Mouse (Mus musculus): ENCODE results near the gene Cisd1.

Cisd1 gene

DNA sequence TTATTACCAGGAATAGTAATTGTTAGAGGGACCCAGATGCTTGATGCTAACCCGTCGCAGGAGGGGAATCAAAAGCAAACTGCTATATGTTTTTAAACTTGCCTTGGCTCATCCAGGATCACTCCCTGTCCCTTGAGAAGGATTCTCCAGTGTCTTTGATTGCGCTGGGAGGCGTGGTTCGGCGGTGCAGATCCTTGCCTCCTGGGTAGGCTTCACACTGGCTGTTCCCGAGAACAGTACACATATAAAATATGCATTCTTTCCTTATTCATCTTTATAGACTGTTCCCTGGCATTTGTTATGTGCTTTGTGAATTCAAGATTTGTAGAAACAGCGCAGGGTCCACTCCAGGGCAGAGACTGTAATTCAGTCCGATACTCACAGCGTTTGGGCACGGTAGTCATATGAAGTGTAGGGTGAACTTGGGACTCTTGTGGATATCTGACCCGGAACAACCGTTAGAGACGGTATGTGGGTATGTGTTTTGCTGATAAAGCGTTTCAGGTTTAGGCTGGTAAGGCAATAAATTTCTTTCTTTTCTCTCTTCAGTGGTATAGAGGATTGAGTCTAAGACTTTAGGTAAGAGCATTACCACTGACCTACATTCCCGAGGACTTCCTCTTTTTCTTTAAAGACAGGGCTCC is 4.0 kb upstream of the Cisd1 start:
- no peak for DNase-seq (ENCODE audit: low spot score)

DNA sequence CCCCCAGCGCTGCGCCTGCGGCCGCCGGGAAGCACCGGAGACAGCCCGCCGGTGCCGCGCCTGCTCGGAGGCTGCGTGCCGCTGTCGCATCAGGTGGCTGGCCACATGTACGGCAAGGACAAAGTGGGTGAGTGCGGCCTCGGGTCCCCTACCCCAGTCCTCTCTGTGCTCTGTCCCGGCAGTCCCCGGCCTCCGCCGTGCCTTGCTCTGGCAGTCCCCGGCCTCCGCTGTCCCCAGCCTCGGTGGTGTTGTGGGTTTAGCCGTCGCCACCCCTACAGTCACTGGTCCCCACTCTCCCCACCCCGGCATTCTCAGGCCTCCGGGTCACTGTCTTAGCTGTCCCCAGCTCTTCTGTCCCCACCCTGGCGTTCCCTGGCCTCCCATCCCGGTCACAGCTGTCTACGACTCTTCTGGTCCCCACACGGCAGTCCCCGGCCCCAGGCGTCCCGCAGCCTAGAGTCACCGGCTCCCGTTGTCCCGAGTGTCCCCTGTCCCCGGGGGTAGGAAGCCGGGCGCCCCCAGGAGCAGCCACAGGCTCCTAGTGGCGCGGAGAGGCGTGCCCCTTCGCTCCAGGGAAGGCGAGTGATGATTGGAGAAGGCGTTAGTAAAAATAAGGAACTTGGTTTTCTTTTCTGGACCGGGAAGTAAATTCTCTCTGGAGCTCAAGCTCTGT is 3.3 kb upstream of the Cisd1 start:
- peak; percentile 49 for DNase-seq (ENCODE audit: low spot score)

DNA sequence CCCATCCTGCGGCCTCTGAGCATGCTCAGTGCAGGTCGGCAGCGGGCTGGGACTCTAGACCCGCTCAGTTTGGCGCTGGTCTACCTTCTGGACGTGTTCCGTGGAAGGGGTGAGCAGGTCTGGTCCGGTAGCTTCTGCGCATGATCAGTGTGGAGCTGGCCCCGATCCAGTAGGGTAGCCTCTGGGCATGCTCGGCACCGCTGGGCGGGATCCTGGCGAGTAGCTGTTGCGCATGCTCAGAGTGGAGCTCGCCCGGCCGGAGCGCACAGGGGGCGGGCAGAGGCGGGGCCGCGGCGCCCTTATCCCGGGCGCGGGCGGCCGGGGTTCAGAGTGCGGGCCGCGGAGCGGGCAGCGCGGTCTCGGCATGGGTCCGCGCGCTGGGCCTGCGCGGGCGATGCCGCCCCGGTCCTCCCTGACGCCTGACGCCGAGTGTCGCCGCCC is 2.8 kb upstream of the Cisd1 start, which contains the start of gene Ipmk:
TSS of gene Ipmk (plus strand) at position 255 of the 441 bp plus-strand sequence.
- peak; percentile 99 for DNase-seq (ENCODE audit: low spot score)

DNA sequence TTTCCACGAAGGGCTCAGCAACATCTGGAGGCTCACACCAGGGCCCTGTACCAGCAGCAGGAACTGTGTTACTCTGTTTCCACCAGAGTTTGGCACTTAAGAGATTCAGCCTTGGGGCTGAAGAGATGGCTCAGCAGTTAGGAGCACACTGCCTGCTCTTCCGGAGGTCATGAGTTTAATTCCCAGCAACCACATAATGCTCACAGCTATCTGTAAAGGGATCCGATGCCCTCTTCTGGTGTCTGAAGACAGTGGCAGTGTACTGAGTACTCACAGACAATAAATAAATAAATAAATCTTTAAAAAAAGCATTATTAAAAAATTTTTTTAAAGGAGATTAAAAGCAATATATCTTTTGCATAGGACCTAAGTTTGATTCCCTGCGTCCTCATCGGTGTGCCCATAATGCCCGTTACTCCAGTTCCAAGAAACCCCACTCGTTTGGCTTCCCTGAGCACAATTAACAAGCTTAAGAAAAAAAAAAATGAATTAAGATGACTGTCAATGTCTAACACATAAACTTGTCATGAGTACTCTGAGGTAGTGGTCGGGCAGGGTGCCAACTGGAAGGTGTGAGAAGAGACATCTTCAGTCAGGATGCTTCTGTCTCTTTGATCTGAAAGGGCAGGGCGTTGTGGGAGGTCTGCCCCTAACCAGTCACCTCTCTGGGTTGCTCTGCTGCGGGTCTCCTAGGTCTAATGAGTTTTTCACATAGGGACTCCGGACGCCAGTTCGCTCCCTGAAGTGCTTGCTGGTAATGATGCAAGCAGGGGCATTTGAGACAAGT is 2.2 kb upstream of the Cisd1 start:
- no peak for DNase-seq (ENCODE audit: low spot score)

DNA sequence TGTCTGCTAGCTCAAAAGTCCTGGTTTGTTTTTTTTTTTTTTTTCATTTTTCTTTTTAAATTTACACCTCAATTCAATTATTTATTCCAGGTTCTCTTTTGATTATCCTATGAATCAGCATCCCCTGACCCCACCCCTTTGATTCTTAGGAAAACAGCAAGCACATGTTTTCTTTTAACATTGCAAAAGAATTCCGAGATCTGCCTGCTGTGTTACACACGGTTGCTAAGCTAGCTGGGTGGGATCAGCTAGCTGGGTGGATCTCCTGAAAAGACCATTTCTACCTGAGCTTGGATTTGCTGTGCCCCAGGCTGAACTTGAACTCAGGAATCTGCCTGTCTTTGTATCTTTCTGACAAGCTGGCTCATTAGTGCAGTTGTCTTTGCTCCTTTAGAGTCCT is 1.4 kb upstream of the Cisd1 start:
- DNase-seq (ENCODE audit: low spot score): no peak

DNA sequence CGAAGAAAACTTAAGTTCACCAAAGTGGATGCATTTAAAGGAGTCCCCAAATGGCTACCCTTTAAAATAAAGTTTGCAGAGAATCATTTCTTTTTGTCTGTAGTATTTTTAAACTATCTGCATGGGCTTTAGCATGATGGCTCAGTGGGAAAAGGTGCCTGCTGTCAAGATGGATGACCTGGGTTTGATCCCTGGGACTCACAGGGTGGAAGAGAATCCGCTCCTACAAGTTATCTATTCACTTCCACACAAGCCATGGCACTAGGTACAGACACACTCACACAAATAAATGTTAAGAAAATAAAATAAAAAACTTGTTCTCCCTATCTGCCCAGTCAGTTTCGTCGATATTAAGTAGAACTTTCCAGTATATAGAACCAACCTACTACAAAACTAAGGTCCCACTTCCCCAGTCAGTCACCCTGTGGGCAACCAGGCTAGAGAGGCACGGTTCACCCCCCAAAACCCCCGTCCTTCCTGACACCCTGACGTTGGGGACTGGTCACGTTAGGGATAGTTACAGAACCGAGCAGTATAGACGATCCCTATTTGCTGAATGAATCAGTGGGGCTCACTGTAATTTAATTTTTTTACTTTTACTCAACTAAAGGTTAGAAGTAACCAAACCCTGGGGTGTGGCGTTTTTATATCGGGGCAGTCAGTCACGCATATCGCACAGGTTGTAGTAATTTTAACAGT is 1.0 kb downstream of the Cisd1 start:
- no peak for DNase-seq (ENCODE audit: low spot score)

DNA sequence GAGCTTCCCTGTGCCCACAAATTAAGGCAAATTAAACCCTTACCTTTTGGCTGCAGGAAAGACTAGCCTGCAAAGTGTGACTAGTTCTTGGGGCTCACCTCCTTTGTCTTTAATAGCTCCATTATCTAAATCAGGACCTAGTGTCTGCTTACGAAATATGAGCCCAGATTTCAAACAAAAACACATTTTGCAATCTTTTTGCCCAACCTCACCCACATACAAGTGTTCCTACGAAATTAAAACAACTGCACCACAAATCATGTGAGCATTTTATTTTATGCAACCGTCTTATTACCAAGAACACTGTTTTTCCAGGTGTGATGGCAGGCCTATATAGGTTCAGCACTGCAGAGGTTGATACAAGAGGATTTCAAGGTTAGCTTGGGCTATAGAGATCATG is 1.6 kb downstream of the Cisd1 start:
- no peak for DNase-seq (ENCODE audit: low spot score)

DNA sequence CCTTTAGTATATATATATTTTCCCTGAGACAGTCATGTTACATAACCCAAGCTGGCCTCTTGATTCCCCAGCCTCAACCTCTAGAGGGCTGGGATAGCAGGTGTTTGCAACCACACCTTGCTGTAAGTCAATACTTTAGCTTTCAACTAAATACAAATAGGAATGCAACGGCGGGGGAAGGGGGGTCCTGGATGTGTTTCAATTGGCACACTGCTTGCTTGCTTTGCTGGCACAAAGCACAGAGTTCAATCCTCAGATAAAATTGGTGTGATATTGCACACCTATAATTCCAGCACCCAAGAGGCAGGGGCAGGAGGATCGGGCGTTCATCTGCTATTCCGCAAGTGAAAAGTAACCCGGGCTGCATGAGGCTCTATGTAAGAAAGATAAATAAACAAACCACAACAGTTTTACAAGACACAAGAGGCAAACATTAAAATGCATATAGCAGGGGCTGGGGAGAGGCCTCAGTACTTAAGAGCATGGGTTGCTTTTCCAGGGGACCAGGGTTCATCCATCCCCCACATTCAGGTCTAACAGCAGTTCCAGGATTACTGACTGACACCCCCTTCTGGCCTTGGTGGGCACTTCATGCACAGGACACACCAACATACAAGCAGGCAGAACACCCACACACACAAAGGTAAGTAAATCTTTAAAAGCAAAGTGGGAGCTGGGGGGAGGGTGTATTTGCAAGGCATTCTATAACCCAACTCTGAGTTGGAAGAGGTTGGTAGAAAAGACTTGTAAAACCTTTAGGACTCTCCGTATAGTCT is 2.5 kb downstream of the Cisd1 start:
- DNase-seq (ENCODE audit: low spot score): no peak

DNA sequence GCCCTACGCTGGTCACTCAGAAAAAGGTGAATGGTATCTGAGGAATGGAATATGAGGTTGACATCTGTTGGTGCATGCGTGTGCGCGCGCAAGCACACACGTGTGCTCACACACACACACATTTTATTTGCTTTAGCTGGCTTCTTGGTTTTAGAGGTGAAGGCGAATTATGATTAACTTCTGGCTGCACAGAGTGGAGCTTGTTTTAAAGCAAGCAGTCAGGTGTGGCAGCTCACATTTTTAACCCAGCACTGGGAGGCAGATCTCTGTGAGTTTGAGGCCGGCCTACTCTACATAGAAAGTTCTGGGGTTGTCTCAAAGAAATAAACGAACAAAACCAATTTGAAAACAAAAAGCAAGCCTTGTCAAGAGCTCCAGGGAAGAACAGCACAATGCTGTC is 3.5 kb downstream of the Cisd1 start:
- no peak for DNase-seq (ENCODE audit: low spot score)

DNA sequence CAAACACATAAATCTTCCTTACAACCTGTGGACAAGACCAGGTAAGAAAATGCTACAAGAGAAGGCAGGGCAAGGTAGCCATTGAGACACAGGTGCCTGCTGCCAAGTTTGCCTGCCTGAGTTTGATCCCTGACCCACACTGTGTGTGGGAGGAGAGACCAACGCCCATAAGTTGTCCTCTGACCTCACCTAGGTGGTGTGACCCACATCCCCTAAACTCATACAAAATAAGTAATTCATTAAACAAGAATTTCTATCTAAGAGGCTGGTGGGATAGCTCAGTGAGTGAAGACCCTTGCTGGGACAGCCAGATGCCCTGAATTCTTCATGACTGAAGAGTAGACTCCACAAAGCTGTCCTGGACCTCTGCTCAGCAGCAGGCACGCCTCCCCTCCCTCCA is 4.6 kb downstream of the Cisd1 start:
- DNase-seq (ENCODE audit: low spot score): no peak

DNA sequence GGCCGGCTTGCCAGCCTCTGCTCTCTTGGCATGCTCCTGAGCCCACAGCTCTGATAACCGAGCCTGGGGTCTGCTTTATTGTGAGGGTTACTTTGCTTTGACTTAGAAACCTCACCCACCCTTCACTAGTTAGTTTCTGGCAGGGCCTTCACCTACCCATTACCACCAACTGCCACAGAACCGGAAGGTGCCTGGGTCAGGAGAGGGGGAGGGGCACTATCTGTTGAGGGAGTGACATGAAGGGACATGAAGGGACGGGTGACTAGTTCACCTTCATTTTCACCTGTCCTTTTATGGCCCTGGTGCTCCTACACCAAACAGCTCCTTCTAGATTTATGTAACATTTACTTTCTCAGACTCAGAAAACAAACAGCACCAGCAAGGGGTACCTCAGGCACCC is 5.3 kb downstream of the Cisd1 start:
- no peak for DNase-seq (ENCODE audit: low spot score)

DNA sequence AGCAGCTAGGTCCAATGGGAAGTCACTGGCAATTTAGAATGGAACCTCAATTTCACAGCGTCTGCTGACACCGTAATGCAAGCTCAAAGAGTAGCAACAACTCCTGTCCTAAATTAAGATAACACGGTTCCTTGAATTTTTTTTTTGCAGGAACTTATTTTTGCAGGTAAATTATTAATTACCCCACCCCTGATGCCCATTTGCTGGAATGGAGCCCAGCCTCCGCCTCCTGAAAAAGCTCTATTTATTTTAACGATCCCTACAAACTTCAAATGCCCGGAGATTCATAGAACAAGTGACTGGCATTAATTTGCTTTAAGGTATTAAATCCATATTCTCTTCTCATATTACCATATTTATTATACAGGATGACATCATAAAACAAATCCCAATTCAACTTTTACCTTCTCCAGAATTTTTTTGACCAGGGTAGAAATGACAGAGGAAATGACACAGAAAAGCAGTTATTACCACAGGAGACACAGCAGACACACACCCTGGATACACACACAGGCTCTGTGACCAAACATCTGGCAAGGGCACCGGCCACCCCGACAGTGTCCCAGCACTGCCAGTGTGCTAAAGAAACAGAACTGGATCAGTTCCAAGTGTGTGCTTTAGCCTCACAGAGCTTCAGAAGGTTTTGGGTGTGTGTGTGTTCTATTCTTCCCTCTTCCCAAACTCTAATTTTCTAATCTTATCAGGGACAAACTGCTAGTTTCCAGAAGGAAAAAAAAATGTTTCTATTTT is 6.4 kb downstream of the Cisd1 start:
- DNase-seq (ENCODE audit: low spot score): no peak

DNA sequence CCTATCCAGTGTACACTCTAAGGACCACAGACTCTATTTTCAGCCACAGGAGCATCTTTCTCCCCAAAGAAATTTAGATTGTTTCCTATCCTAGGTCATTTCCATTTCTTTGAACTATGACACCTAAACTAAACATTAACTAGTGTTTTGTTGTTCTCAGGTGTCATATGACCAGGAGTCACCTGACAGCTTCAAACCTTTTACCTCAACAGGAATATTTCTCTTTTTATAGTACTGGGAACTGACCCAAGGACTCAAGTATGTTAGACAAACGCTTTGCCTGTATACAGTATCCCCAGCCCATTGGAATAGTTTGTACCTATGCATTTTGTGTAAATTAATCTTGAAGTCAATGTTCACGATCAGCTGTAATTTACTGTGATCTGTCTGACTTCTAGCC is 7.0 kb downstream of the Cisd1 start:
- DNase-seq (ENCODE audit: low spot score): peak; percentile 47

DNA sequence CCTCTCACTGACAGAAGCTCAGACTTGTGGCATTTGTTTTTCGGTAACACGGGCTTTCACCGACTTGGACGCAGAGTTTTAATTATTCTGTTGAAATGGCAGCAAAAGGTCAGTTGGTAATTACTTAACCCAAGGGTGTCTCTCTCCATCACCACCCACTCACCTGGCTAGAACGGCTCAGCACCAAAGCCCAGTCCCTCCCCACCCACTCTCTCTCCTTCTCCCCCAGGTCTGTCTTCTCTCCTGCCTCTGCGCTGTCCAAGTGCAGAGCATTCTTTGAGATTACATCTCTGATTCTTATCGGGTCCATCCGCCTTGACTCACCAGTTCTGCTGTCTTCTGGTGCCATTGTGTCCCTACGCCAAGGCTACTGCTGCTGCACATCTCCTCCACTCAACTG is 11.9 kb downstream of the Cisd1 start:
- DNase-seq (ENCODE audit: low spot score): no peak

DNA sequence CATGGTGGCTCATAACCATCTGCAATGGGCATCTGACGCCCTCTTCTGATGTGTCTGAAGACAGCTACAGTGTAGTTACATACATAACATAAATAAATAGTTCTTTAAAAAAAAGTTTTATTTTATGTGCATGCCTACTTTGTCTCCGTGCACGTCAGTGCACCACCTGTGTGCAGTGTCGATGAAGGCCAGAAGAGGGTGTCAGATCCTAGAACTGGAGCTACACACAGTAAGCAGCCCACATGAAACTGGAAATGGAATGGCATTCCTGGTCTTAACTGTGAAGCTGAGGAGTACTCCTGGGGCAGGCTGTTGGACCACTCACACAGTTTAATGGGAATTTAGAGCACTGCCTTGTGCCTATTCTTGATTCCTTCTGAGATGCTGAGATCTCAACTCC is 12.4 kb downstream of the Cisd1 start:
- DNase-seq (ENCODE audit: low spot score): no peak

DNA sequence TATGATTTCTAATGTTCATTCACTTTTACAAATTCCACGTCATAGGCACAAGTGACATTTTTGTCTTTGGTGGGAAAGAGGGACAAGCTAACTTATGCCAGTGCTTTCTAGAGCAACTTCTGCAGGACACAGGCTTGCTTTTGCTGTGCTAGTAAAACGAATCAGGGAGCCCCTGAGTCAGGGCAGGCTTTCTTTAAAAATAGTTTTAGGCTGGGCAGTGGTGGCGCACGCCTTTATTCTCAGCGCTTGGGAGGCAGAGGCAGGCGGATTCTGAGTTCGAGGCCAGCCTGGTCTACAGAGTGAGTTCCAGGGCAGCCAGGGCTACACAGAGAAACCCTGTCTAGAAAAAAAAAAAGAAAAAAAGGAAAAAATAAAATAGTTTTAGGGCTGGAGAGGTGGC is 12.8 kb downstream of the Cisd1 start:
- DNase-seq (ENCODE audit: low spot score): no peak

DNA sequence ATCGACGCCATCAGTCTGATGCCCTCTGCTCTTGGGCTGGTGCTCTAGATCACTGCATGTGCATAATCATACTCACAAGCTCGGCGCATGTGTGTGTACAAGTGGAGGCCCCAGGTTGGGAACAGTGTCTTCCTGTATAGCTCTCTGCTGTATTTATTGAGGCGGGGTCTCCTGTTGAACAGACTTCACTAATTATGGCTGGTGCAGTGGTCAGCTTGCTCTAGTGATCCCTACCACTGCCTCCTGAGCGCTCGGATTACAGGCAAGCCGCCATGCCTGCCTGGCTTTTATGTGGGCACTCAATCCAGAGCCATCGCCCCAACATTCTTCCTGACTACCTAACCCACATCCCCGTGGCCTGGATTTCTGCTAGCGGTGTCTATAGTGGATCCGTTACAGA is 14.7 kb downstream of the Cisd1 start:
- no peak for DNase-seq (ENCODE audit: low spot score)

DNA sequence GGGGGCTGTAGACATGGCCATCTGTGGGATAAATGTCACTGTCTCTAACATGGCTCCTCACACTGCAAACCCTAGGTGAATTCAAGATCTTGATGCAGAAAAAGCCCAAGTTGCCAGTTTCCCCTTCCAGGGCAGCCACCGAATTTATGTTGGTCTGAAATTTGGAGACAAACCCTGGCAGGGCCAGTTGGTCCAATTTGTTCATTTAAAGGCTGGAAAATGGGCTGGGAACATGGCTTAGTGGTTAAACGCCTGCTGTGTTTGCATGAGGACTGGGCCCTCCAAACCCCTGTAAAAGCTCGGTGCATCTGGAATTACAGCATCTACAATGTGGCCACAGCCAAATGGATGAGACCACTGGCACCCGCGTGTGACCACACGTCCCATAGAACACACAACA is 15.5 kb downstream of the Cisd1 start:
- no peak for DNase-seq (ENCODE audit: low spot score)

DNA sequence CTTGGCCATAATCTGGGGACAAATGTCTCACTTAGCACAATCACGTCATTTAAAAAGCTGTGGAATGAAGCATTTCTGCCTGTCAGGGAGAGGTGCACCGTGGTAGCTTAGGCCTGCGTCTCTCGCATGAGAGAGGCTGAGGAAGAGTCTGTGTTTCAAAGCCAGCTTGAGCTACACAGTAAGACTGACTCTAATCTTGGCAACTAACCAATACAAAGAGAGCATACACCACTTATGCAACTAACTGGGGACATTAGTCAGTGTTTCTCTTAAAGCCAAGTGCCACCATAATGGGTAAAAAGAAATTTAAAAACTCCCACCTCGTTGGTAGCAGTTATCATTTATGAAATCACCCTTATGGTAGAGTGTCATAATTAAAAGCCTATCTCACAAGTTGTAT is 15.9 kb downstream of the Cisd1 start:
- no peak for DNase-seq (ENCODE audit: low spot score)

DNA sequence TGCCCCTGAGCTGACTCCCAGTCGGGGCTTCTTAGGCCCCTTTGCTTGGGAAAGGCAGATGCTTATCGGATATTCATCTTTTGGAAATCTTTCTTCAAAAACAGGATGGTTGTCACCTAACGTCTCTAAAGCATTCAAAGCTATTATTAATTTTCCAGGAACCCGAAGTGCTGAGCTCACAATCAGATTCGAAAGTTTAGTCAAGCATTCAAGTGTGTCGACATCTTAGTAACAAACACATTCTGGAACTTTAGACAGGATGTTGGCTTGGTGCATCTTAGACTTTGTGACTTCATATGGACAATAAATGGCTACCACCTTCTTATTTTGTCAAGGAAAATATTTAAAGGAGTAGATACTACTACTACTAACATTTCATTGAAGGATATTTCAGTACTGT is 16.4 kb downstream of the Cisd1 start:
- no peak for DNase-seq (ENCODE audit: low spot score)

DNA sequence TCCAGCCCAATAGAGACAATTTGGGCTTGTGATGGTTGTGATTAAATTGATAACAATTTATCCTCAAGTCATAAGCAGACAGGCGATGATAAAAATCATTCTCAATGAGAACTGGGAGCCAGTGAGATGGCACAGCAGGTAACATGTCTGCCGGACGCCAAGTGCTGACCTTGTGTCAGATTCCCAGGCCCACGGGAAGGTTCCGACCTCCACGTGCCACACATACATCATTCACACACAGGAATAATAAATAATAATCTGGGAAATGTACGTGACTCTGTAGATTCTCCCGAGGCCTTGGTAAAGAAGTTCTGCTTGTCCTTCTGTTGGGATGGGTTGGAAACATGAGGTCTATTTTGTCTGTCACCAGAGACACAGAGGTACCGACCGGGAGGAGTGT is 17.4 kb downstream of the Cisd1 start:
- DNase-seq (ENCODE audit: low spot score): no peak
